Mouse (Mus musculus) liver, postnatal 0 days (tissue): ENCODE measurements around the gene Kcnn1. TPM values are rescaled to one million over a fixed set of nuclear protein-coding genes. Genes with fewer than 3 reads are reported as not detected.
A peak's percentile ranks its signal among the peaks of the same experiment; 100 is the strongest.

Source experiments
- ATAC-seq: fragments of 200-750 bp; cut with Nextera tagmentation; 2 replicates; pipeline ENCODE4 v1.8.0; 2017; ENCODE audit warnings: mild to moderate bottlenecking, moderate library complexity
- DNase-seq: peaks from one replicate; pipeline ENCODE4 v3.0.0-alpha.2; 2016
- H3K27ac ChIP-seq: fragments of 300-500 bp; sonication (generic); 2 replicates; pipeline ENCODE4 v1.5.1; 2014; ENCODE audit warnings: antibody characterized with exemption, moderate library complexity, mild to moderate bottlenecking, low read depth
- H3K27me3 ChIP-seq: fragments of 300-500 bp; sonication (generic); 2 replicates; pipeline ENCODE4 v1.6.1; 2014; ENCODE audit warnings: low read length, control low read depth, mixed read lengths; ENCODE audit not compliant: insufficient read depth
- H3K36me3 ChIP-seq: fragments of 300-500 bp; sonication (generic); replicated peaks from 2 replicates; pipeline ENCODE4 v1.6.1; 2014; ENCODE audit warnings: mild to moderate bottlenecking, control low read depth, low read length, moderate library complexity, mixed read lengths; ENCODE audit not compliant: insufficient read depth
- H3K4me1 ChIP-seq: fragments of 300-500 bp; sonication (generic); 2 replicates; pipeline ENCODE4 v1.6.1; 2014; ENCODE audit warnings: antibody characterized with exemption, mild to moderate bottlenecking, control low read depth; ENCODE audit not compliant: insufficient read depth
- H3K4me2 ChIP-seq: fragments of 300-500 bp; sonication (generic); 2 replicates; pipeline ENCODE4 v1.6.1; 2014; ENCODE audit warnings: low read depth, mild to moderate bottlenecking, low read length, moderate library complexity, mixed read lengths
- H3K4me3 ChIP-seq: fragments of 300-500 bp; sonication (generic); 2 replicates; pipeline ENCODE4 v1.5.1; 2014; ENCODE audit warnings: low read depth, low read length
- H3K9ac ChIP-seq: fragments of 300-500 bp; sonication (generic); replicated peaks from 2 replicates; pipeline ENCODE4 v1.6.1; 2014; ENCODE audit warnings: mild to moderate bottlenecking, moderate library complexity
- H3K9me3 ChIP-seq: fragments of 300-500 bp; sonication (generic); 2 replicates; pipeline ENCODE4 v1.6.1; 2016; ENCODE audit warnings: mild to moderate bottlenecking, control low read depth, low read length, mixed read lengths
- CTCF ChIP-seq: sonication (generic); IDR thresholded peaks from 2 replicates; pipeline ENCODE4 v1.5.1; 2016; ENCODE audit warnings: antibody characterized with exemption, low read depth
- EP300 ChIP-seq: IDR thresholded peaks from 2 replicates; pipeline ENCODE4 v1.6.1; 2016; ENCODE audit warnings: antibody characterized with exemption, low read depth, mild to moderate bottlenecking
- WGBS: fragments of 180-500 bp; shearing (Covaris S2); extraction: QIAGEN DNeasy Blood & Tissue Kit; methylation state at CpG from one replicate; pipeline ENCODE4 v1.1.7; 2014; ENCODE audit not compliant: insufficient replicate concordance; 5-methylcytosine and 5-hydroxymethylcytosine counted together
- polyA plus RNA-seq: library from polyadenylated mRNA; unstranded; fragments of >200 nt; fragmentation: Nextera tagmentation; extraction: Ambion mirVana; gene quantifications from 2 replicates; pipeline ENCODE4 v1.2.1, GENCODE M21; 2015

The Kcnn1 gene
- polyA plus RNA-seq, 1 experiment from 2014 or later: 0.19 TPM

GRCm38 (mm10) chr8:70879500-70879899 is 16.4 kb upstream of the Kcnn1 start:
- Histone ChIP-seq H3K4me2 (no peak overlapping the region), H3K27ac (no peak overlapping the region), H3K36me3 (no peaks in the 10 kb centered on the region), H3K4me3 (no peak overlapping the region), H3K27me3 (no peaks in the 10 kb centered on the region), H3K9ac (no peak overlapping the region), H3K4me1 (no peaks in the 10 kb centered on the region), H3K9me3 (no peaks in the 10 kb centered on the region)
- 69% methylated on average over 4 of the region's 4 CpGs for WGBS
- no peak for TF ChIP-seq EP300
- no peak for TF ChIP-seq CTCF
- DNase-seq (no peak), ATAC-seq (no peak)

- Histone ChIP-seq H3K36me3 (no peaks in the 10 kb centered on the region), H3K4me2 (no peak overlapping the region), H3K4me3 (no peak overlapping the region), H3K4me1 (no peaks in the 10 kb centered on the region), H3K9ac (no peak overlapping the region), H3K27me3 (no peaks in the 10 kb centered on the region), H3K9me3 (no peaks in the 10 kb centered on the region), H3K27ac (no peak overlapping the region)
- DNase-seq (no peak), ATAC-seq (no peak)
- TF ChIP-seq EP300: no peak
- TF ChIP-seq CTCF: no peak
- WGBS: 54% methylated on average over 2 of the region's 2 CpGs
These were observed 15.1 kb upstream of the Kcnn1 start for GRCm38 (mm10) chr8:70878178-70878577.

- DNase-seq (no peak), ATAC-seq (no peak)
- Histone ChIP-seq H3K27ac (no peak overlapping the region), H3K4me2 (no peak overlapping the region), H3K4me1 (peaks cover 7% of the 10 kb centered on the region), H3K9me3 (no peaks in the 10 kb centered on the region), H3K27me3 (no peaks in the 10 kb centered on the region), H3K9ac (no peak overlapping the region), H3K4me3 (no peak overlapping the region), H3K36me3 (no peaks in the 10 kb centered on the region)
- WGBS: 55% methylated on average over 4 of the region's 4 CpGs
- TF ChIP-seq EP300 (no peak), CTCF (no peak)
These were observed 13.3 kb upstream of the Kcnn1 start for GRCm38 (mm10) chr8:70876382-70876781.

- Histone ChIP-seq H3K27ac (no peak overlapping the region), H3K4me3 (no peak overlapping the region), H3K9me3 (no peaks in the 10 kb centered on the region), H3K9ac (no peak overlapping the region), H3K4me1 (peaks cover 7% of the 10 kb centered on the region), H3K27me3 (no peaks in the 10 kb centered on the region), H3K4me2 (no peak overlapping the region), H3K36me3 (no peaks in the 10 kb centered on the region)
- WGBS: 86% methylated on average over 13 of the region's 13 CpGs
- TF ChIP-seq EP300 (no peak), CTCF (no peak)
- no peak for ATAC-seq
- DNase-seq: no peak
These were observed 11.4 kb upstream of the Kcnn1 start for GRCm38 (mm10) chr8:70874441-70874840.

DNA sequence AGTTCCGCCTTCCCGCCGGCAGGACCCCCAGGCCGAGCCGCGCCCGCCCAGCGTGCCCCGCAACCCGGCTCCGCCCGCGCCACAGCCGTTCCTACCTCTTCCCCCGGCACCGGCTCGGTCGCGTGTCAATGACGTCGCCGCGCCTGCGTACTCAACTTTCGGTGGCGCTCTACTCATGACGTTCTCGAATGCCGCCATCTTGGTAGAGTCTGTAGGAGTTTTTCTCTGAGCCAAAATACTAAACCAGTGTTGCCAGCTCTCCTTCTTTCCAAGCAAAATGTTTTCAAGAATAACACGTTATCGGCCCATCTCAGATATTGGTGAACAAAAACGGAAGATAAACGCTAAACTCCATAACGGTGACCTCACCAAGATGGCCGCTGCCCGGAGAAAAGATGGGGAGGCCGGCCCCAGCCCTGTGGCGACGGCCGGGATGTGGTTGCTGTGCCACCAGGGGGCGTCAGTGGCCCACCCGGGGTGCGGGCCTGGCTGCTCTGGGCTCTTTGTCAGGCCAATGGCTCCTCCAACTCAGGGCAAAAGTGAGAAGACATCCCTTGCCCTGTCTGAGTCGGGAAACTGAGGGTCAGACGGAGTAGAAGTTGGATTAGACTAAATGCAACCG is 10.4 kb upstream of the Kcnn1 start, which contains the start of gene Ccdc124:
Gene Ccdc124, minus strand, starts transcription at position 572 of the 622 bp plus-strand sequence.
- Histone ChIP-seq H3K27ac (peak within 1 kb of the TSS; percentile 58), H3K4me2 (peak within 1 kb of the TSS; percentile 98), H3K4me1 (peaks cover 16% of the 10 kb centered on the region), H3K36me3 (no peaks in the 10 kb centered on the region; the same call in 1 of the 2 replicates), H3K9me3 (no peaks in the 10 kb centered on the region), H3K9ac (peak within 1 kb of the TSS; percentile 73), H3K27me3 (no peaks in the 10 kb centered on the region), H3K4me3 (peak within 1 kb of the TSS; percentile 62)
- 2% methylated on average over 46 of the region's 46 CpGs for WGBS
- peak; percentile 99 for TF ChIP-seq CTCF
- peak; percentile 60; the same call in 1 of the 2 replicates for TF ChIP-seq EP300
- DNase-seq (peak; percentile 97), ATAC-seq (peak; percentile 94)

DNA sequence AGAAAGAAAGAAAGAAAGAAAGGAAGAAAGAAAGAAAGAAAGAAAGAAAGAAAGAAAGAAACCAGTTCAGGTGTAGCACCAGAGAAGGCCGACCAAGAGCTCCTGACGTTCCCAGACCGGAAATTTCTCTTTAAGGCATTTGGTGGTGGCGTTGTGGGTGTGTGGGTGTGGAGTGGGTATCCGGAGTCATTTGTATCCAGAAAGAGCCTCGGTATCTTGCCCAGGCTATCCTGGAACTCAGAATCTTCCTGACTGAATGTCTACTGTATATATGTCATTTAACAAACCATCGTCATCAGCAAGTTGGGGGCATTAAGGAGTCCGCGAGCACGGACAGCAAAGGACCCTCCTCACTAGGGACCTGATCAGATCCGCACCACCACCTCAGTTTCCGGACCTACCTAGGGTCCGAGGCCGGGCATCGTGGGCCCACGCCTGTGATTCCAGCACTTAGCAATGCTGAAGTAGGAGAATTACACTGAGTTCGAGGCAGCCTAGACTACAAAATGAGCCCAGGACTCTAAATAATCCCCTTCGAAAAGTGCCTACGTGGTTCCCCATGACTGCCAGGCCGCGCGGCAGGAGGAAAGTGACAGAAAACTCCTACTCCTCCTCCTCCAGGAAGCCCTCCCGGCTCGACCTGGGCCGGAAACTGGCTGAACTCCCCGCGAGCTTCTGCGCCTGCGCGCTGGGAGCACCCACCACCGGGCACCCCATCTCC is 9.7 kb upstream of the Kcnn1 start:
- peaks cover 5% of the 10 kb centered on the region; the same call in 1 of the 2 replicates for H3K36me3 ChIP-seq
- peak overlapping the region; percentile 62 for H3K4me3 ChIP-seq
- ATAC-seq: no peak
- H3K9me3 ChIP-seq: no peaks in the 10 kb centered on the region
- TF ChIP-seq EP300: no peak
- TF ChIP-seq CTCF: no peak
- peak overlapping the region; percentile 98 for H3K4me2 ChIP-seq
- no peaks in the 10 kb centered on the region for H3K27me3 ChIP-seq
- peak overlapping the region; percentile 73 for H3K9ac ChIP-seq
- no peak for DNase-seq
- H3K27ac ChIP-seq: peak overlapping the region; percentile 58
- WGBS: 3% methylated on average over 31 of the region's 31 CpGs
- peaks cover 22% of the 10 kb centered on the region for H3K4me1 ChIP-seq
